Mouse (Mus musculus) liver, embryonic 12.5 days (tissue): ENCODE results near the gene Palld. TPM values are rescaled to one million over a fixed set of nuclear protein-coding genes. Genes with fewer than 3 reads are reported as not detected.

Experiments
- ATAC-seq: fragments of 200-750 bp; cut with Nextera tagmentation; 2 replicates; pipeline ENCODE4 v1.8.0; 2017; ENCODE audit warnings: moderate number of reproducible peaks, mild to moderate bottlenecking, moderate library complexity
- H3K27ac ChIP-seq: fragments of 300-500 bp; sonication (generic); 2 replicates; pipeline ENCODE4 v1.5.1; 2016; ENCODE audit warnings: mild to moderate bottlenecking
- H3K27me3 ChIP-seq: fragments of 300-500 bp; sonication (generic); replicated peaks from 2 replicates; pipeline ENCODE4 v1.6.1; 2016; ENCODE audit warnings: mild to moderate bottlenecking, moderate library complexity
- H3K36me3 ChIP-seq: fragments of 300-500 bp; sonication (generic); 2 replicates; pipeline ENCODE4 v1.6.1; 2016; ENCODE audit warnings: mild to moderate bottlenecking, moderate library complexity
- H3K4me1 ChIP-seq: fragments of 300-500 bp; sonication (generic); 2 replicates; pipeline ENCODE4 v1.6.1; 2016
- H3K4me2 ChIP-seq: fragments of 300-500 bp; sonication (generic); 2 replicates; pipeline ENCODE4 v1.6.1; 2016; ENCODE audit warnings: mild to moderate bottlenecking, moderate library complexity
- H3K4me3 ChIP-seq: fragments of 300-500 bp; sonication (generic); 2 replicates; pipeline ENCODE4 v1.5.1; 2016; ENCODE audit warnings: mild to moderate bottlenecking, moderate library complexity
- H3K9ac ChIP-seq: fragments of 300-500 bp; sonication (generic); 2 replicates; pipeline ENCODE4 v1.6.1; 2016; ENCODE audit warnings: mild to moderate bottlenecking, moderate library complexity
- H3K9me3 ChIP-seq: fragments of 300-500 bp; sonication (generic); replicated peaks from 2 replicates; pipeline ENCODE4 v1.6.1; 2016; ENCODE audit warnings: mild to moderate bottlenecking, moderate library complexity
- WGBS: fragments of 180-500 bp; shearing (Covaris S2); methylation state at CpG from one replicate; pipeline ENCODE4 v1.1.7; 2016; ENCODE audit not compliant: insufficient replicate concordance; 5-methylcytosine and 5-hydroxymethylcytosine counted together
- polyA plus RNA-seq: library from polyadenylated mRNA; unstranded; fragments of >200 nt; fragmentation: Nextera tagmentation; extraction: Ambion mirVana; gene quantifications from 2 replicates; pipeline ENCODE4 v1.2.1, GENCODE M21; 2016

Gene Palld
- polyA plus RNA-seq, 1 experiment from 2014 or later = 8.4 TPM

DNA sequence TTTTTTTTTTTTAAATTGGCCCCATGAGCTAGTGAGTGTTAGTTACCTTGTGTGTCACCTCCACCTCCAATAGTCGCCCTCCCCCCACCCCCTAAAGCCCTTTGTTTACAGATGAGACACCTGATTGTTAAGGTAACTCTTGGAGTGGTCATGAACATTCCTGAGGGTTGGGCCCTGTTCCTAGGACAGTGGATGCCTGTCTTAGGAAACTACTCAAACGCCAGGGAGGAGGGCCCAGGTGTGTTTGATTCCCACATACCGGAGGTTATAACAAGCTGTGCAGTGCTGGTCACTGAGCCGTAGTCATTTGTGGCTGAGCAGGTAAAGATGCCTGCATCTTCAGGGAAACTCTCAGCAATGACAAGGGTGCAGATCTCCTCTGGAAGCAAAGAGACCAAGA, 215.4 kb downstream of the Palld start:
- Histone ChIP-seq H3K36me3 (no peaks in the 10 kb centered on the region), H3K27me3 (no peaks in the 10 kb centered on the region), H3K4me1 (no peaks in the 10 kb centered on the region), H3K4me3 (no peak overlapping the region), H3K9me3 (no peaks in the 10 kb centered on the region), H3K4me2 (no peak overlapping the region), H3K9ac (no peak overlapping the region), H3K27ac (no peak overlapping the region)
- WGBS = 69% methylated on average over 4 of the region's 4 CpGs
- no peak for ATAC-seq

DNA sequence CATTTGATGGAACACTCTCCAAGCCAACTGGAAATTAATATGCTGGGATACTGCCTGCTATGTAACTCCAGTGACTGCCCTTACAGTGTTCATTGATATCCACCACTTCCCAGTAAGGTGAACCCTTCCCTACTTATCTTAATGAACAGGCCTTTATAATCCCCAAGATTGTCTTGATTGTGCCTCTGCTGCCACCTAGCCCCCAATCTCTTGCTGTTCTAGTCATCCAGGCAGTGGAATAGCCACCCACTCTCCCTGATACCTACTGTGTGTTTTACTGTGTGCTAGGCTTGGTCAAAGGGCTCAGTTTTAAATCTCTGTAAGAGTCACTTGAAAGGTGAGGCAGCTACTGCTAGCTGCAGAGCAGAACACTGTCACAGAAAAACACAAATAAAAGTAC, 216.2 kb downstream of the Palld start:
- H3K27me3 ChIP-seq = no peaks in the 10 kb centered on the region
- ATAC-seq = no peak
- no peaks in the 10 kb centered on the region for H3K9me3 ChIP-seq
- no peak overlapping the region for H3K4me2 ChIP-seq
- no peak overlapping the region for H3K9ac ChIP-seq
- no peaks in the 10 kb centered on the region for H3K36me3 ChIP-seq
- H3K4me3 ChIP-seq = no peak overlapping the region
- H3K27ac ChIP-seq = no peak overlapping the region
- no peaks in the 10 kb centered on the region for H3K4me1 ChIP-seq

DNA sequence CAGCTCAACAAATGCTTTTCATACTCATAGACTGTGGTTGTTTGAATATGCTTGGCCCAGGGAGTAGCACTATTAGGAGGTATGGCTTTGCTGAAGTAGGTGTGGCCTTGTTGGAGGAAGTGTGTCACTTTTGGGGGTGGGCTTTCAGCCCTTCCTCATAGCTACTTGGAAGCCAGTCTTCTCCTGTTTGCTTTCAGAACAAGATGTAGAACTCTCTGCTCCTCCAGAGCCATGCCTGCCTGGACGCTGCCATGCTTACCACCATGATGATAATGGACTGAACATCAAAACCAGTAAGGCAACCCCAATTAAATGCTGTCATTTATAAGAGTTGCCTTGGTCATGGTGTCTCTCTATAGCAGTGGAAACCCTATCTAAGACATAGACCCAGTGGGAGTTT, 217.2 kb downstream of the Palld start:
- Histone ChIP-seq H3K9ac (no peak overlapping the region), H3K27ac (no peak overlapping the region), H3K4me1 (no peaks in the 10 kb centered on the region), H3K27me3 (no peaks in the 10 kb centered on the region), H3K36me3 (no peaks in the 10 kb centered on the region), H3K4me3 (no peak overlapping the region), H3K4me2 (no peak overlapping the region), H3K9me3 (no peaks in the 10 kb centered on the region)
- WGBS = 38% methylated on average over 1 of the region's 1 CpGs
- ATAC-seq = no peak

DNA sequence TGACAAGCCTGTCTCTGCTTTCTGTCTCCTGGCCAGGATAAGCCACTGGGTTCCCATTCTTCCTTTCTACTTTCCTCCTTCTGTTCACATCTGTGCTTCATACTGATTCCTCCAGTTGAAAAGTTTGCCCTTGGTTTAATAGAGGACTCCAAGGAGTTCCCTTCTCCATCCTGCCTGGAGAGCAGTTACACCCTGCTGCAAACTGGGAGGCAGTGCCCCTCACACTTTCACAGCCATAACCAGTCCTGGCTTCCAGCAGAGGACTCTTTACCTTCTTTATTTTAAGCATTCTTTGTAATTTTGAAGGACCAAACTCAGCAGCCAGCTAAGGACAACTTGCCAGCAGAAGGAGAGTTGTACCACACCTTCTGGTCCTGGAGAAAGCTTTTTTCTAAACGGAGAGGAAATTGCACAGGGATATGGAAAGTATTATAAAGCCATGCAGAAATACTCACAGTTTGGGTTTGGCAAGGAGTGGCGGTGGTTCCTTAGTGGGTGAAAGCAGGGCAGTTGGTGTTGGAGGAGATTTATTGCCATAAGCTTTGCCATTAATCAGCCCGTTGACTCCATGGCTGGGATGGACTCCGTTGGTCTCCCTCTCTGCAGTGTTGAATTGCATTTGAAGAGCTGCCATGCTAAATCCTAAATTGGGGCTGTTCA, 218.1 kb downstream of the Palld start:
- no peak for ATAC-seq
- WGBS = 69% methylated on average over 4 of the region's 4 CpGs

DNA sequence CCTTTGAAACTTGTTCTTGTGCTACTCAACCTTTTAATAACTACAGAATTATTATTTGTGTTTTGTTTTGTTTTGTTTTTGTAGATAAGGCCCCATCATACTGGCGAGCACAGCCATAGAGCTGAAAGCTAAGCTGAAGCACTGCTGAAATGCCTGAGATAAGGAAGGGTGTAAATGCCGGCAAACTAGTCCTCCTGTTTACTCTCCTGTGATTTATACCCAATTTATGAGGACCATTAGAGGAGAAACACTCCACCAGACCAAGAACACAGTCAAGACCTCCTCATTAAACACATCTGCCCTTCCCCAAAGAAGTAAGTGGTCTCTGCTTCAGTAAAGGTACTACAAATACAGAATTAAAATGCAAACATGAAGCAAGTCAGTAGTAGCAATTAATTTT, 219.6 kb downstream of the Palld start:
- H3K27ac ChIP-seq = no peak overlapping the region
- no peak for ATAC-seq
- no peaks in the 10 kb centered on the region for H3K4me1 ChIP-seq
- H3K9me3 ChIP-seq = no peaks in the 10 kb centered on the region
- no peaks in the 10 kb centered on the region for H3K36me3 ChIP-seq
- 52% methylated on average over 2 of the region's 2 CpGs for WGBS
- no peak overlapping the region for H3K4me3 ChIP-seq
- no peak overlapping the region for H3K9ac ChIP-seq
- no peak overlapping the region for H3K4me2 ChIP-seq
- no peaks in the 10 kb centered on the region for H3K27me3 ChIP-seq

More for the DNA sequence above, 218.1 kb downstream of the Palld start:
- no peaks in the 10 kb centered on the region for H3K9me3 ChIP-seq
- no peaks in the 10 kb centered on the region for H3K27me3 ChIP-seq
- H3K36me3 ChIP-seq = no peaks in the 10 kb centered on the region
- H3K4me2 ChIP-seq = no peak overlapping the region
- no peak overlapping the region for H3K9ac ChIP-seq
- no peaks in the 10 kb centered on the region for H3K4me1 ChIP-seq
- H3K27ac ChIP-seq = no peak overlapping the region
- H3K4me3 ChIP-seq = no peak overlapping the region

DNA sequence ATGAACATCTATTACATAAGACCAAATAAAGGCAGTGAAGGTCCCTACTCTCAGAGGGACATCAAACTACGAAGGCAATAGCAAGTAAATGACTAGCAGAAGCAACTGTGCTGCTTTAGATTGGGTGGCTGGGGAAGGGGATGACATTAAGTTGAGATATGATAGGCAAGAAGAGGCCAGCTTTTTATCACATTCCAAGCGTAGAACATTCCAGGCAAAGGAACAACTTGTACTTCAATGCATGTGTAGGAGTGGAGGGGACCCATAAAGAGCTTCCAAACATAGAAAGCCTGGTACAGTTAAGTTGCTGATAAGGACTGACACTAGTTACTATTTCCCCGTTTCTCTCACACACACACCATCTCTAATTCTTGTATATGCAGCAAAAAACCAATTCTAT, 221.3 kb downstream of the Palld start:
- Histone ChIP-seq H3K4me2 (no peak overlapping the region), H3K4me3 (no peak overlapping the region), H3K9ac (no peak overlapping the region), H3K36me3 (no peaks in the 10 kb centered on the region), H3K27ac (no peak overlapping the region), H3K4me1 (no peaks in the 10 kb centered on the region), H3K9me3 (no peaks in the 10 kb centered on the region), H3K27me3 (no peaks in the 10 kb centered on the region)
- WGBS = 59% methylated on average over 3 of the region's 3 CpGs
- ATAC-seq = no peak

DNA sequence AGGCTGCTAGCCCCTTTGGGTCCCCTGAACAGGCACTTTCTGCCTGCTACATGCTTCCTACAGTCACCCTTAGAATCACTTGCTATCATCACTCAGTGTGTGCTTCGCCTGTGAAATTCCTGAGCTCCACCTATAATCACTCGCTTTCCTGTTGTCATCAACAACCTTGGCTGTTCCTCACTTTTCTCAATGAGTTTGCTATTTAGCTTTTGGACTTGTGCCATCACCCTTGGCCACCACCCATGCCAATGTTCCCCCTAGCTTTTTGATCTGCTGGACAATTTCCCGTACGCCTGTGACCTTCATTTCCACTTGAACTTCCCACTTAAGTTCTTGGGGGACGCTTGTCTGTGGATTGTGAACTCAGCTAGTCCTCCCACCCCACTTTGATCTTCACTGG, 225.3 kb downstream of the Palld start:
- Histone ChIP-seq H3K4me2 (no peak overlapping the region), H3K9ac (no peak overlapping the region), H3K27ac (no peak overlapping the region), H3K27me3 (no peaks in the 10 kb centered on the region), H3K4me1 (no peaks in the 10 kb centered on the region), H3K9me3 (no peaks in the 10 kb centered on the region), H3K36me3 (no peaks in the 10 kb centered on the region), H3K4me3 (no peak overlapping the region)
- ATAC-seq = no peak
- 69% methylated on average over 5 of the region's 5 CpGs for WGBS

DNA sequence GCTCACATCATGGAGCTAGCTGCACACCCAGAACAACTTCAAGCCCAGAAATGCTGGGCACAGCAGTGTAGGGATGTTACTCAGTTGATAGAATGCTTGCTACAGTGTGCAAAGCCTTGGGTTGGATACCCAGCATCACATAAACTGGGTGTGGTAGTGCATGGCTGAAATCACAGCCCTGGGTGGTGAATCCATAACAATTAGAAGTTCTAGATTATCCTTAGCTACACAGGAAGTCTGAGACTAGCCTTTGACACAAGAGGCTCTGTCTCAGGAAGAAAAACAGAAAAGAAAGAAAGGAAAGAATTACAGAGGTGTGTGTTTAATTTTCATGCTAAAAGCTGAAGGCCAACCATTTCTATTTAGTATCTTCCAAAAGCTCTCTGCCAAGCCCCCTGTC, 231.3 kb downstream of the Palld start:
- H3K9ac ChIP-seq = no peak overlapping the region
- H3K27ac ChIP-seq = no peak overlapping the region
- no peaks in the 10 kb centered on the region for H3K27me3 ChIP-seq
- H3K4me3 ChIP-seq = no peak overlapping the region
- H3K9me3 ChIP-seq = no peaks in the 10 kb centered on the region
- no peaks in the 10 kb centered on the region for H3K4me1 ChIP-seq
- no peak for ATAC-seq
- no peak overlapping the region for H3K4me2 ChIP-seq
- no peaks in the 10 kb centered on the region for H3K36me3 ChIP-seq

DNA sequence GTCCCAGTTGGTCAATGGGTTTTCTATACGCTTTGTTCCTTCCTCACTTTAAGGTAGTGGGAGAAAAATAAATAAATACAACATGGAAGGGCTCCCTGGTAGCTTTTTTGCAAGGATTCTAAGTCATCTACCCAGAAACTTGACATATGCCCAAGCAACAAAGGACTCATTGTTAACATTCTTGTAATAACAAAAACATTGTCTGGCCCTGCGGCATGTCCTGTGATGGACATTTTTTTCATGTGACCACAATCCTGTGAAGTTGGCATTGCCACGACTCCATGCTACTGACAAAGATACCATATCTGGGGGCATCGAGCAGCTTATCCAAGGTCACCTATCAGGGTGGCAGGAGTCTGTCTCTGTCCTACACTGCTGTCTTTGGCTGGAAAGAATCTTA, 232.1 kb downstream of the Palld start:
- ATAC-seq = no peak
- 69% methylated on average over 4 of the region's 4 CpGs for WGBS
- no peaks in the 10 kb centered on the region for H3K27me3 ChIP-seq
- no peak overlapping the region for H3K4me3 ChIP-seq
- H3K9ac ChIP-seq = no peak overlapping the region
- H3K9me3 ChIP-seq = no peaks in the 10 kb centered on the region
- no peak overlapping the region for H3K27ac ChIP-seq
- no peaks in the 10 kb centered on the region for H3K36me3 ChIP-seq
- no peaks in the 10 kb centered on the region for H3K4me1 ChIP-seq
- H3K4me2 ChIP-seq = no peak overlapping the region

DNA sequence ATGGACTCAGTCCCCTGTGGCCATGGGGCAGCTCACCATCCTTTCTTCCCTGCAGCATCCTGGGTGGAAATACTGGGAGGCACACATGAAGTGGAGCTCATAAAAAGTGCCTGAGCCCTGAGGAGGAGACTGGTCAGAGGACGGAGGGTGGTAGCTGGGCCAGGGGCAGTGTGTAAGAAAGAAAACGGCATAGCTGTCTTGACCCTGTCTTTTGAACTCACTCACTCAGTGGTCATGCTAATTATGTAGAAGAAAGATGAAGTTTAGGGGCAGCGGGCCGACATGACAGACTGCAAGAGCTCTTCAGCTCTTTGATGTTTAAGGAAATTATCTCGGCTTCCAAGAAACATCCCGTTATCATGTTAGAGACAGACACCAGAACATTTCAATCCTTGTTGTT, 235.6 kb downstream of the Palld start:
- Histone ChIP-seq H3K4me3 (no peak overlapping the region), H3K27me3 (no peaks in the 10 kb centered on the region), H3K4me1 (no peaks in the 10 kb centered on the region), H3K27ac (no peak overlapping the region), H3K9me3 (no peaks in the 10 kb centered on the region), H3K4me2 (no peak overlapping the region), H3K36me3 (no peaks in the 10 kb centered on the region), H3K9ac (no peak overlapping the region)
- no peak for ATAC-seq
- WGBS = 57% methylated on average over 6 of the region's 6 CpGs

DNA sequence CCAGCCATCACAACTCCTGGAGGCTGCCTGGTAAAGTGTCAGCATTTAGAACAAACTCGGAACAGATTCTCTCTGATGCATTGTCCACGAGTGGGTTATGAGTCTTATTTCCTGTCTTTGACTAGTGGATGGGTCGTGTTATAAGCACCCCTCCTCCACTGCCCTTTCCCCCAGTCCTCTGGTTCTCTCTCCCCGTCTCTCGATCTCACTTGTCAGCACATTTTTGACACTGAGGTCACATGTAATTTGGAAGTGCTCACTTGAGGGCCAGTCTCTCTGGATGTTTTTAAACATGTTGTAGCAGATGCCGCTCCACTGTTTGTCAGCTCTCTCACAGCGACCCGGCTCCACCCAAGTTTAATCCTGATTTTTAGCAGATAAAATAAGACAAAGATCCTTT, 237.5 kb downstream of the Palld start:
- Histone ChIP-seq H3K9me3 (no peaks in the 10 kb centered on the region), H3K27ac (no peak overlapping the region), H3K4me2 (no peak overlapping the region), H3K27me3 (no peaks in the 10 kb centered on the region), H3K9ac (no peak overlapping the region), H3K4me1 (no peaks in the 10 kb centered on the region), H3K4me3 (no peak overlapping the region), H3K36me3 (no peaks in the 10 kb centered on the region)
- no peak for ATAC-seq
- WGBS = 46% methylated on average over 8 of the region's 8 CpGs

DNA sequence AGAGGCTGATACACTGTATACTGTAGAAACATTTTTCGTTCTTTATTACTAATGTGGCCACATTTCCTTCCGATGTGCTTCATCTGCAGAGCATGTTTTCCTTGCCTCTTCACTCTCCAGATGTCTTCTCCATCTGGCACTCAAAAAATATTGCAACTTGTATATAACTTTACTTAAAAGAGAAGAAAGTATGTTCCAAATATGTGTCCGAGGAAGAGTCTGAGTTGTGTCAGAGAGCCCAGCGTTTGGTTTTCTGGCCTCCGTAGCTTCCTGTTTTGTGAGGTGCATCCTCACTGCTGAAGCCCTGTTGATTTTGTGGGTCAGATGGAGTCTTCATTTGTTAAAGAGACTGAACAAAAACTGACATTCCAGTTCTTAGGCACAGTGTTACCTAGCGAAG, 238.3 kb downstream of the Palld start:
- H3K36me3 ChIP-seq = no peaks in the 10 kb centered on the region
- H3K27ac ChIP-seq = no peak overlapping the region
- no peak for ATAC-seq
- H3K4me1 ChIP-seq = no peaks in the 10 kb centered on the region
- H3K4me2 ChIP-seq = no peak overlapping the region
- H3K4me3 ChIP-seq = no peak overlapping the region
- WGBS = 59% methylated on average over 6 of the region's 6 CpGs
- no peaks in the 10 kb centered on the region for H3K27me3 ChIP-seq
- no peak overlapping the region for H3K9ac ChIP-seq
- no peaks in the 10 kb centered on the region for H3K9me3 ChIP-seq

DNA sequence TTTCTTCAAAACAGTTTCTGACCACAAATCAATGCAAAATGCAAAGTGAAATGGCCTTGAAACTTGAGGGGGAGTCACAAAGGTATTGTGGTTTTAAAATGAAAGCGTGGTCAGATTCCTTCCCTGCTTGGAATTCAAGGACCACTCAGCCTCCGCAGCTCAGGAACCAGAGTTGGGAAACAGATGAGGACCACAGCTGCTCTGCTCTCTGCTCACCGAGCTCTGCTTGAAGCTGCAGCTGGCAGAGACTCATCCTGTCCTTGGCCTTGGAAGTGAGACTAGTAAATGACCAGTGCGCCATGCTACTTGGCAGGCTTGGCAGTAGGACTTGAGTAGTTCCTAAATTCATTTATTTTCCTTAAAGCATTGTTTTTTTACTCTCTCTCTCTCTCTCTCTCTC, 239.7 kb downstream of the Palld start:
- no peak overlapping the region for H3K4me3 ChIP-seq
- H3K9me3 ChIP-seq = no peaks in the 10 kb centered on the region
- no peak overlapping the region for H3K4me2 ChIP-seq
- ATAC-seq = no peak
- no peaks in the 10 kb centered on the region for H3K36me3 ChIP-seq
- no peaks in the 10 kb centered on the region for H3K4me1 ChIP-seq
- H3K9ac ChIP-seq = no peak overlapping the region
- H3K27ac ChIP-seq = no peak overlapping the region
- 65% methylated on average over 4 of the region's 4 CpGs for WGBS
- H3K27me3 ChIP-seq = no peaks in the 10 kb centered on the region
